Mouse (Mus musculus) layer of hippocampus, adult 2 months (tissue): ENCODE data around the gene Trpm5. TPM values are rescaled to one million over a fixed set of nuclear protein-coding genes. Genes with fewer than 3 reads are reported as not detected.

Source experiments
- DNase-seq, 2 experiments: peaks; one replicate each; pipeline ENCODE4 v3.0.0; 2022; ENCODE audit warnings: low spot score in 2 of 2
- H3K27ac ChIP-seq: fragments of 200-600 bp; 2 replicates; pipeline ENCODE4 v1.8.1; 2022
- H3K4me3 ChIP-seq: fragments of 200-600 bp; 2 replicates; pipeline ENCODE4 v1.8.1; 2022; ENCODE audit warnings: mild to moderate bottlenecking
- CTCF ChIP-seq: fragments of 200-600 bp; conservative IDR thresholded peaks from 2 replicates; pipeline ENCODE4 v1.8.1; 2022; ENCODE audit warnings: antibody characterized with exemption, mild to moderate bottlenecking, moderate library complexity
- total RNA-seq, 2 experiments: library from RNA; stranded (reverse); gene quantifications; 2 replicates each; pipeline ENCODE4 v1.2.3; 2021

Gene Trpm5
- total RNA-seq, 2 experiments from 2014 or later: not detected

GRCm38 (mm10) chr7:143112395-143112794 lies 18.0 kb upstream of the Trpm5 start:
- H3K4me3 ChIP-seq: no peak overlapping the region
- TF ChIP-seq CTCF: no peak
- DNase-seq: no peak
- no peak overlapping the region for H3K27ac ChIP-seq

DNA sequence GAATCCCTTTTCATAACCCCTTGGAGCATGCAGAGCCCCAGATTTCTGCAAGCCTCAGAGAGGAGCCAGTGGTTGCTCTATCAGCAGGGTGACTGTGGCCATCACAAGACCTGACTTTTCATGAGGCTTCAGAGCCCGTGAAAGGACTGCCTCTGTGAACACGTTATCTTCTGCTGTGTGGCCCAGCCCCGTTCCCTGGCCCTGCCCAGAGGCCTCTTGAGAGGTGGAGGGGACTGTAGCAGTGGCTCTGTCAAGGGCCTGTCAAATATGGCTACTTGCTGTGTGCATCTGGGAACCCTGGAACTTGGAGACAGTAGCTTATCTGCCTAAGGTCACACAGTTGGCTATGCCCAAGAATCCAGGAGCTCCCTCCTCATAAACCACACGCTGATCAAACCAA lies 17.3 kb upstream of the Trpm5 start:
- no peak for TF ChIP-seq CTCF
- no peak overlapping the region for H3K27ac ChIP-seq
- H3K4me3 ChIP-seq: no peak overlapping the region
- DNase-seq: no peak

DNA sequence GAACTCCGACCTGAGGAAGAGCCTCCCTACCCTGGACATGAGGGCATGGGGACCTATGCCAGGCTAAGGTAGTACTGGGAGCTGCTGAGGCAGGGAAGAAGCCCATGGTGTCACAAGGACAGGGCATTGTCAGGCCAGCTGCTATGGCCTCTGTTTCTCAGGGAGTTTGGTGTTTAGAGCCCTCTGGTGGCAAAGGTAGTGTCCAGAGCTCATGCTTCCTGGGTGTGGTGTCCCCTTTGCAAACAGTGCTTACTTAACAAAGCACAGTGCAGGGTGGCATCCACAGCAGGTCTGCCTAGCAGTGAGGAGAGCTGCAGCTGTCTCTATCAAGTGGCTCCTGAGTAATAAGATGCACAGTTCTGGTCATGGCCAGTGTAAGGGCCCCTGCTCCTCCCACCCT lies 16.4 kb upstream of the Trpm5 start:
- no peak for DNase-seq
- peak; percentile 40 for TF ChIP-seq CTCF
- no peak overlapping the region for H3K27ac ChIP-seq
- no peak overlapping the region for H3K4me3 ChIP-seq

GRCm38 (mm10) chr7:143109696-143110095 lies 15.3 kb upstream of the Trpm5 start:
- no peak for TF ChIP-seq CTCF

DNA sequence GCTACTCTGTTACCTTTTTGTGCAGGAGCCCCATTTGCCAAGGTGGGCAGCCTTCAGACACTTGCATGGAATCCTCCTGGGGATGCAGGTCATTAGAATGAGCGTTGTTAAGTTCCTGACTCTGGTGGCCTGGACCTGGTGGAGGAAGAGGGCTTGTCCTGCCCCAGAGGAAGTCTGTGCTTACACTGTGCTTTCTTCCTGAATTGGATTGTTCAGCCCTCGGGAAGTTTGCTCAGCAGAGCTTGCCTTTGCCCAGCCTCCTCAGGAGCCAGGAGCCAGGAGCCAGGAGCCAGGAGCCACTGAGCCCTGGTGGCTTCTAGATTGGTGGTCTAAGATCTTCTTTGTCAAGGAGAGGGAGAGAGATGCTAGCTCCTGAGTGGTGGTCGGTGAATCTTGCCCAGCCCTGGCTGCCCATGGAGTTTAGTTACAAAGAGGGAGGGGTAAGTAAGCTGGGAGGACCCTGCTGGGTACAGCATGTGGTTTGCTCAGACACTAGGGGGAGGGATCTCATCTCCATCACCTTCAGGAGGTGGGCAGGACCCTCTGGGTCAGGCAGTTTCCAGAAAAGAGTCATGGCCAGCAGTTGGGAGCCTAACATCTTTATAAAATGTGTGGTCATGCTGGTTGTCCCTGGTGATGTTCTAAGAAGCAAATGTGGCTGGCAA lies 14.7 kb upstream of the Trpm5 start:
- no peak for DNase-seq
- Histone ChIP-seq H3K4me3 (no peak overlapping the region), H3K27ac (no peak overlapping the region; the same call in 1 of the 2 replicates)
- TF ChIP-seq CTCF: no peak

More at GRCm38 (mm10) chr7:143109696-143110095, 15.3 kb upstream of the Trpm5 start:
- DNase-seq: no peak
- H3K27ac ChIP-seq: no peak overlapping the region
- no peak overlapping the region for H3K4me3 ChIP-seq

- no peak overlapping the region for H3K4me3 ChIP-seq
- no peak for DNase-seq
- no peak overlapping the region for H3K27ac ChIP-seq
- 0 out of 2 replicates have a peak, but pooled peaks have one; percentile 19 for TF ChIP-seq CTCF
Observed at GRCm38 (mm10) chr7:143108200-143108599, 13.8 kb upstream of the Trpm5 start.

DNA sequence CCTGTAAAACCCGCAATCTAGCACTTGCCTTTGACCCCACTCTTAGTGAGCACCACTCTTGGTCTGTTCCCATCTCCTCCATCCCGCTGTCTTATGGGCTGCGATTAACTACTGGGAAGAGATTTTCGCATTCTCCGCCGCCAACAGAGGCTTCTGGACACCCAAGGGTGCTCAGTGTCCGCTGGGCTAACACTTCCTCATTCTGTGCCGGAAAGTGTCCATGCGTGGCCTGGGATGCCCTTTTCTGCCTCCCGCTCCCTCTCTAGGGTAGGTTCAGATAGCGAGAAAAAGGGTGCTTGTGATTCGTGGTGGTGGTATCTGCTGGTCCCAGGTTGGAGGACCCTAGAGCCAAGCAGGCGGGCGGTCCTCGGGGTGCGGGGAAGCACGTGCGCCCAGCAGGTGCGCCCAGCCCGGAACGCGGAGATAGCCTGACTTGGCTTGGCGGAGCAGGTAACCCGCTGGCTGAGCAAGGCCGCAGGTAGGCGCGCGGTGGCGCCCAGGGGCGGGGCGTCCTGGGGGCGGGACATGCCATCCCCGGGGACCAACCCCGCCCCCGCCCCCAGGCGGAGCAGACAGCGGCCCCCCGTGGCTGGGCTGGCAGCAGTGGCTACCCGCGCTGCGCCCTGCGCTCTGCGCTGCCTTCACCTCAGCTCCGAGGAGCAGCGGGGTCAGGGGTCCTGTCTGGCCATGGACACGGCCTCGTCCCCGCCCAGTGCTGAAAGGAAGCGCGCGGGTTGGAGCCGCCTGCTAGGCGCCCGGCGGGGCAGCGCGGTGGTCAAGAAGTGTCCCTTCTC lies 12.4 kb upstream of the Trpm5 start:
- DNase-seq: no peak
- H3K27ac ChIP-seq: no peak overlapping the region
- peak overlapping the region; percentile 41 for H3K4me3 ChIP-seq

GRCm38 (mm10) chr7:143106062-143106461 lies 11.6 kb upstream of the Trpm5 start, which contains the start of gene Kcnq1:
Gene Kcnq1, plus strand, starts transcription at chr7:143106362.
- no peak within 1 kb of the TSS for H3K27ac ChIP-seq
- DNase-seq: no peak
- no peak for TF ChIP-seq CTCF
- H3K4me3 ChIP-seq: peak within 1 kb of the TSS; percentile 41

More for the DNA sequence above, 12.4 kb upstream of the Trpm5 start:
- no peak for TF ChIP-seq CTCF

GRCm38 (mm10) chr7:143105258-143105897 lies 10.9 kb upstream of the Trpm5 start:
- H3K27ac ChIP-seq: no peak overlapping the region
- TF ChIP-seq CTCF: no peak
- H3K4me3 ChIP-seq: no peak overlapping the region
- no peak for DNase-seq

GRCm38 (mm10) chr7:143100759-143101158 lies 6.3 kb upstream of the Trpm5 start:
- no peak for TF ChIP-seq CTCF
- Histone ChIP-seq H3K4me3 (no peak overlapping the region), H3K27ac (no peak overlapping the region)
- DNase-seq: peak in 1 of 2 experiments; percentile 3

GRCm38 (mm10) chr7:143095554-143095907 lies 1.1 kb upstream of the Trpm5 start:
- H3K27ac ChIP-seq: no peak overlapping the region
- H3K4me3 ChIP-seq: no peak overlapping the region
- DNase-seq: no peak
- TF ChIP-seq CTCF: no peak

DNA sequence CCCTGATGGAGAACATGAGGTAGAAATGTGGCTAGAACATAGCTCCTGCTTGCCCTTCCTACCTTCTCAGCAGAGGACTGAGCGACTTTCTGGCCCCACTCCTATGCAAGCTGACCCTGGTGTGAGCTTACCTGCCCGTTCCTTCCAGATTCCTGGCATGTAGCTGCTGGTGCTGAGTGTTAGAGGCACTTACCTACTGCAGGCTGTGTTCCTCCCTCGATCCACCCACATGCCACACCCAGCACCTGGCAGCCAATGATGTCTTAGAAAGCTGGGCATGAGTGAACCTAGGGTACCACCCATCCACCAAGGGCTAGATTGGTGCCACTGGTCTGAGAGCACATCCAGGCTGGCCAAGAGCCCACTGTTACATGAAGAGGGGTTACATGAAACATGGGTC lies 595 bp downstream of the Trpm5 start:
- H3K27ac ChIP-seq: no peak overlapping the region
- TF ChIP-seq CTCF: no peak
- no peak overlapping the region for H3K4me3 ChIP-seq
- DNase-seq: no peak

- peak; percentile 70 for TF ChIP-seq CTCF
- Histone ChIP-seq H3K4me3 (no peak overlapping the region), H3K27ac (no peak overlapping the region)
- peak in 1 of 2 experiments; percentile 35 for DNase-seq
Observed at GRCm38 (mm10) chr7:143087070-143087579, 7.3 kb downstream of the Trpm5 start.
